Mouse (Mus musculus) limb, embryonic 14.5 days (tissue): Measurements from ENCODE around the gene Rfx3. TPM values are rescaled to one million over a fixed set of nuclear protein-coding genes. Genes with fewer than 3 reads are reported as not detected.

ENCODE experiments used
- ATAC-seq: fragments of 200-750 bp; cut with Nextera tagmentation; 2 replicates; pipeline ENCODE4 v1.8.0; 2017; ENCODE audit warnings: low read depth, moderate number of reproducible peaks, moderate TSS enrichment; ENCODE audit not compliant: low FRiP score
- DNase-seq: peaks from one replicate; pipeline ENCODE4 v3.0.0-alpha.2; 2015; ENCODE audit warnings: low spot score
- H3K27ac ChIP-seq: fragments of 300-500 bp; sonication (generic); replicated peaks from 2 replicates; pipeline ENCODE4 v1.5.1; 2014; ENCODE audit warnings: low read depth, mild to moderate bottlenecking, low read length, moderate library complexity, mixed read lengths
- H3K27me3 ChIP-seq: fragments of 300-500 bp; sonication (generic); 2 replicates; pipeline ENCODE4 v1.6.1; 2014; ENCODE audit warnings: low read length, mixed read lengths; ENCODE audit not compliant: control insufficient read depth, insufficient read depth
- H3K36me3 ChIP-seq: fragments of 300-500 bp; sonication (generic); 2 replicates; pipeline ENCODE4 v1.6.1; 2014; ENCODE audit warnings: mild to moderate bottlenecking, low read length, moderate library complexity, mixed read lengths; ENCODE audit not compliant: control insufficient read depth, insufficient read depth
- H3K4me1 ChIP-seq: fragments of 300-500 bp; sonication (generic); 2 replicates; pipeline ENCODE4 v1.6.1; 2014; ENCODE audit warnings: antibody characterized with exemption, low read length, mixed read lengths; ENCODE audit not compliant: control insufficient read depth, insufficient read depth
- H3K4me2 ChIP-seq: fragments of 300-500 bp; sonication (generic); replicated peaks from 2 replicates; pipeline ENCODE4 v1.6.1; 2014; ENCODE audit warnings: low read depth, mild to moderate bottlenecking, low read length, moderate library complexity; ENCODE audit not compliant: severe bottlenecking
- H3K4me3 ChIP-seq: fragments of 300-500 bp; sonication (generic); replicated peaks from 2 replicates; pipeline ENCODE4 v1.5.1; 2014; ENCODE audit warnings: low read length
- H3K9ac ChIP-seq: fragments of 300-500 bp; sonication (generic); 2 replicates; pipeline ENCODE4 v1.6.1; 2014; ENCODE audit warnings: mild to moderate bottlenecking, low read depth, low read length, moderate library complexity; ENCODE audit not compliant: severe bottlenecking
- H3K9me3 ChIP-seq: fragments of 300-500 bp; sonication (generic); 2 replicates; pipeline ENCODE4 v1.6.1; 2016; ENCODE audit warnings: low read length; ENCODE audit not compliant: control insufficient read depth
- POLR2A ChIP-seq: fragments of 200-500 bp; IDR thresholded peaks from 2 replicates; pipeline ENCODE4 v1.8.0; 2012; ENCODE audit warnings: inconsistent platforms, mild to moderate bottlenecking, moderate library complexity, borderline replicate concordance; ENCODE audit not compliant: insufficient read depth, insufficient read length; ENCODE audit errors: extremely low read depth
- WGBS: fragments of 180-500 bp; shearing (Covaris S2); extraction: QIAGEN DNeasy Blood & Tissue Kit; methylation state at CpG from one replicate; pipeline ENCODE4 v1.1.7; 2014; 5-methylcytosine and 5-hydroxymethylcytosine counted together
- polyA plus RNA-seq, 2 experiments: library from polyadenylated mRNA; depleted of rRNA in 1 of 2; stranded (reverse) in 1 of 2; unstranded in 1 of 2; fragments of >200 nt; fragmentation: Nextera tagmentation in 1 of 2; extraction: Ambion mirVana in 1 of 2; gene quantifications; 2 replicates each; pipeline versions ENCODE4 v1.2.1 to v1.2.3; 2012 to 2014

Rfx3 gene
- polyA plus RNA-seq, 2 experiments = 5.7 to 9.6 TPM

DNA sequence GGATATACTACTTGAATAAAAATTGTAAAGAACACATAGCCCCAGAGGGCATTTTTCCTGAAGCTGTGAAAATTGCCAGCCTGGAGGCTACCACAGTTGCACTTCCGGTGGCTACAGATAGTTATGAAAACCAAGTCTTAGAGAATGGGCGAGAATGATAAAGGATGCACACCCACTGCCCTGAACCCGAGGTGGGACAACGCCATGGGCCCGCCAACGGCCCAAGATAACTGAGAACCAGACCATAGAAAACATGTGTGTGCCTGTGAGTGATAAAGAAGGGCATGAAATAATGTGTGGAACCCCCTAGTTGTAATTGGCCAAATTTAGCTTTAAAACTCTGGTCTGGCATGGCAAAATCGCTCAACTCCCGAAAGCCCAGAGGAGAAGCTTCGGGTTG is 105.0 kb downstream of the Rfx3 start:
- Histone ChIP-seq H3K27me3 (no peaks in the 10 kb centered on the region), H3K36me3 (no peaks in the 10 kb centered on the region), H3K9ac (no peak overlapping the region), H3K9me3 (no peaks in the 10 kb centered on the region), H3K4me1 (no peaks in the 10 kb centered on the region), H3K4me3 (no peak overlapping the region), H3K4me2 (no peak overlapping the region), H3K27ac (no peak overlapping the region)
- ATAC-seq (no peak), DNase-seq (no peak)
- 88% methylated on average over 9 of the region's 9 CpGs for WGBS
- TF ChIP-seq POLR2A = no peak

DNA sequence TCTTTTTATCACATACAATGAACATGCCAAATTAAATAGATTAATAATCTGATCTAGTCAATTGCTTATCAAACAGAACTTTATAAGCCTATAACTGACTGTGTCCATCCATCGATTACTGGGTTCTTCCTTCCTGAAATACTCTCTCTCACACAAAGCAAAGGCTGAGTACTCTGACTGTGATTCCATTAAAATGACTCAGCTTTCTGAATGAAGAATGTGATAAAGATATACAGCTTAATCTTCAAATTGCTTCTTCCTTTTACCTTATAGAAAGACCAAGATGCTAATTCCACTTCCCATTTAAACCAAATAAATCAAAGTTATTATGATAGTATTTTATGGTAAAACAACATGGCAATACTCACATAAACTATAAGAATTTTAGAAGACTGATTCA is 105.8 kb downstream of the Rfx3 start:
- Histone ChIP-seq H3K9ac (no peak overlapping the region), H3K4me1 (no peaks in the 10 kb centered on the region), H3K9me3 (no peaks in the 10 kb centered on the region), H3K27me3 (no peaks in the 10 kb centered on the region), H3K27ac (no peak overlapping the region), H3K36me3 (peaks cover 3% of the 10 kb centered on the region; the same call in 1 of the 2 replicates), H3K4me3 (no peak overlapping the region), H3K4me2 (no peak overlapping the region)
- TF ChIP-seq POLR2A = no peak
- DNase-seq (no peak), ATAC-seq (no peak)
- WGBS = 74% methylated on average over 1 of the region's 1 CpGs

DNA sequence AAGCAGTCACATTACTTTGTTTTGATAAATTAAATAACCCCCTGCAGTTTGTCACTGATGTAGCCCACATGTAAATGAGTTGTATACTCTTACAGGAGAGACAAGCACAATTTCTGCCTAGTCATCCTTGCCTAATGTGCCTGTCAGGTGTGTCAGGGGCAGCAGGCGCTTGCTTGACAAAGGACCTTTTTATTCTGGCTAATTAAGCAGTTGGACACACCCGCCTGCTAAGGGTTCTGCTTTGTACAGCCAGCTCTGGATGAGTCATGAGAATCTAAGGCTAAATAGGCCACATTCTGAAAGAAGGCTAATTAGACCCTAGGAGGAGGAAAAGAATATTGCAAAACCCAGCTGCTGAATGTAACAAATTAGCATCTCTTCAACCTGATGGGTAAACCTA is 106.3 kb downstream of the Rfx3 start:
- H3K4me2 ChIP-seq = no peak overlapping the region
- no peaks in the 10 kb centered on the region for H3K27me3 ChIP-seq
- DNase-seq (no peak), ATAC-seq (no peak)
- H3K4me3 ChIP-seq = no peak overlapping the region
- H3K9ac ChIP-seq = no peak overlapping the region
- WGBS = 44% methylated on average over 2 of the region's 2 CpGs
- no peaks in the 10 kb centered on the region for H3K9me3 ChIP-seq
- TF ChIP-seq POLR2A = no peak
- peaks cover 3% of the 10 kb centered on the region; the same call in 1 of the 2 replicates for H3K36me3 ChIP-seq
- H3K4me1 ChIP-seq = no peaks in the 10 kb centered on the region
- H3K27ac ChIP-seq = no peak overlapping the region

DNA sequence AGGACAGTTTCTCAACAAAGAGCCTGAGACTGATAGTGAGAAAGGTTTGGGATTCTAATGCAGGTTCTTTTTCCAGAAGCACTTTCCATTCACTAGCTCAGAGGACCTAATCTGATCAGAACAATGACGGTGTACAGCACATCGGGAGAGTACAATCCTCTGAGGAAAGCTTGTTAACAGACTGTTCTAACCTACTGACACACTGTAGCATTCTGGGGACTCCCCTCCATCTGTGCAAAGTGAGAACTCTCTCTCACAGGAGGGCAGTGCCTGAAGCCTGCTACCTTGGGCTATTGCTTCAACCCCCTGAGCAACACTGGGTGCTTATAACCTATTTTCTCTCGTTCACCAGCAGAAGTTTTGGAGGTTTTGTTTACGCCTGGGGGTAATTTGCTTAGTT is 106.8 kb downstream of the Rfx3 start:
- no peak overlapping the region for H3K9ac ChIP-seq
- H3K9me3 ChIP-seq = no peaks in the 10 kb centered on the region
- no peak overlapping the region for H3K4me3 ChIP-seq
- ATAC-seq (no peak), DNase-seq (no peak)
- no peaks in the 10 kb centered on the region for H3K27me3 ChIP-seq
- no peak overlapping the region for H3K4me2 ChIP-seq
- H3K36me3 ChIP-seq = peaks cover 3% of the 10 kb centered on the region; the same call in 1 of the 2 replicates
- no peak for TF ChIP-seq POLR2A
- no peak overlapping the region for H3K27ac ChIP-seq
- no peaks in the 10 kb centered on the region for H3K4me1 ChIP-seq
- 70% methylated on average over 4 of the region's 4 CpGs for WGBS

DNA sequence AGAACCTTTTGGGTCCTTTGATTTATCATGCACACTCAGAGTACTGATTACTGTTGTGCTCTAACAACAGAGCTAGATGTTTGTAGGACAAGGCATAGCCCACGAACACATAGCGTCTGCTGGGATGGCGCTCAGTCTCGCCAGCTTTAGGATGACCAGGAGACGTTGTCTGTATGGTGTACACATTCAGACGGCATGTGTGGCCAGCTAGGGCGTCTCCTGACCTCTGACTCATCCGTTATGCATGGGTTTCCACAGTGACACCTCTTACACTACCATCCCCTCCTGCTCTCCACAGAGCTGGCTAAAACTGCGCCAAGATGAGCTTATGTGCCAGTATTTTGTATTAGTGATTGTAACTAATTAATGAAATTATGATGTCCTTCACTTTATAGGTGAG is 108.4 kb downstream of the Rfx3 start:
- Histone ChIP-seq H3K27ac (no peak overlapping the region), H3K9me3 (no peaks in the 10 kb centered on the region), H3K9ac (no peak overlapping the region), H3K4me2 (no peak overlapping the region), H3K36me3 (peaks cover 3% of the 10 kb centered on the region; the same call in 1 of the 2 replicates), H3K4me1 (no peaks in the 10 kb centered on the region), H3K27me3 (no peaks in the 10 kb centered on the region), H3K4me3 (no peak overlapping the region)
- 78% methylated on average over 9 of the region's 9 CpGs for WGBS
- no peak for TF ChIP-seq POLR2A
- no peak for DNase-seq
- no peak for ATAC-seq

DNA sequence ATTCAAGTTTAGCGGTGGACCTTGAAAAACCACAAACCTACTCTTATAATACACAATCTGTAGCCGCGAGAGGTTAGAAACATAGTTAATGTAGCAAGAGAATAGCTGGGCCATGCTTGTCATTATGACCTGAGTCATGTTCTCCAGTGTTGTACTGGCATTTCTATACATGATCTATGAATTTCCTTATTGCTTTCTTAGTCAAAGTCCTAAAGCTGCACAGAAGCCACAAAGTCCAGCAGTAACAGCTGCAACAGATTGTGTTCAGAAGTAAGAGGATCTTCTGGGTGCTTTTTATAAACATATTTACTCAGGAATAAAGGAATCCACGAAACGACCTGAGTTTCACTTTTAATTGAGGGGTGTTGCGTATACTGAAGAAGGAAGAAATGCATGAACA is 109.3 kb downstream of the Rfx3 start:
- H3K4me3 ChIP-seq = no peak overlapping the region
- DNase-seq (no peak), ATAC-seq (no peak)
- peaks cover 3% of the 10 kb centered on the region; the same call in 1 of the 2 replicates for H3K36me3 ChIP-seq
- H3K27ac ChIP-seq = no peak overlapping the region
- WGBS = 88% methylated on average over 6 of the region's 6 CpGs
- H3K9me3 ChIP-seq = no peaks in the 10 kb centered on the region
- TF ChIP-seq POLR2A = no peak
- H3K27me3 ChIP-seq = no peaks in the 10 kb centered on the region
- H3K4me2 ChIP-seq = no peak overlapping the region
- no peaks in the 10 kb centered on the region for H3K4me1 ChIP-seq
- H3K9ac ChIP-seq = no peak overlapping the region
